Comparison of ENCODE assay signal across 8 mouse cellular contexts in the genomic region with DNA sequence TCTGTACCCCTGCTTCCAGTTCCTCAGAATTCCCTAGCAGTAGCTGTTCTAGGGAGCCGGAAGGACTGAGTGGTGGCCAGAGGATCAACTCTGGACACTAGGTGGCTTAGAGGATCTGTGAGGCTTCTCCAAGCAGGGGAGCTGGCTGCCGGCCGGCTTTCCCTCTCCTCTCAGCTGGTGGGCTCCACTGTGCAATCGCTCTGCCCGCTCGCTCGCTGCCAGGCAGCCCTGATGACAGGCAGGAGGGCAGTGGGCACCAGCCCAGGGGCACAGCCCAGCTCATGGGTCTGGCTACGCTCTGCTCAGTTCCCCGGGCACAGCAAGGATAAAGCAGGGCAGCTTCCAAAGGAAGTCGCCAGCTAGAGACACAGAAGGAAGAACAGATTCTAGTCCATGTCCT. TPM values are rescaled to one million over a fixed set of nuclear protein-coding genes. Genes with fewer than 3 reads are reported as not detected.
DNase-seq lines count a peak whose midpoint lies in the region; ATAC-seq and TF ChIP-seq lines count a peak whose summit lies in the region.

No protein-coding gene starts in this region.

- whole genome bisulfite sequencing in kidney, adult 2 months = 24% methylated on average over 10 of the region's 10 CpGs
- WGBS in lung, embryonic 15.5 days = 14% methylated on average over 10 of the region's 10 CpGs

- H3K4me1 ChIP-seq in kidney, adult 2 months (ENCODE audit: control insufficient read depth, insufficient read depth, low read length) = peaks cover 3% of the 10 kb centered on the region; the same call in 1 of the 2 replicates
- peaks cover 24% of the 10 kb centered on the region for H3K4me1 ChIP-seq in lung, embryonic 15.5 days

- no peak overlapping the region for H3K27ac ChIP-seq in kidney, adult 2 months (ENCODE audit: insufficient read depth, low read depth, low read length)
- H3K27ac ChIP-seq in lung, embryonic 15.5 days = no peak overlapping the region

- no peaks in the 10 kb centered on the region for H3K36me3 ChIP-seq in kidney, adult 2 months (ENCODE audit: control insufficient read depth, insufficient read depth, low read length)
- H3K36me3 ChIP-seq in lung, embryonic 15.5 days = no peaks in the 10 kb centered on the region

- no peak for TF ChIP-seq POLR2A in kidney, adult 2 months (IDR thresholded peaks at IDR 0.05; ENCODE audit: low read depth, low read length)

- H3K4me2 ChIP-seq in lung, embryonic 15.5 days = peak overlapping the region; percentile 35

- ATAC-seq in lung, embryonic 15.5 days (ENCODE audit: borderline replicate concordance, extremely low read depth, low FRiP score, low TSS enrichment) = peak; percentile 56; the same call in 1 of the 2 replicates

- DNase-seq in layer of hippocampus, adult 11-12 months (ENCODE audit: low spot score) = peak; percentile 39
- DNase-seq in layer of hippocampus, adult 18-20 months (ENCODE audit: low spot score in 2 of 2) = no peak
- DNase-seq in cerebellum, postnatal 36 days = peak; percentile 40 to 42
- DNase-seq in heart, adult 9 months (ENCODE audit: low spot score in 2 of 2) = peak; percentile 58 to 71
- DNase-seq in kidney, adult 2 months = peak; percentile 40
- peak; percentile 25 for DNase-seq in skeletal muscle tissue, adult 2 months (ENCODE audit: low read depth, low spot score)
- DNase-seq in spleen, adult 18-20 months = no peak

- no peak overlapping the region for H3K4me3 ChIP-seq in kidney, adult 2 months (ENCODE audit: insufficient read depth, low read depth, low read length)
- no peak overlapping the region for H3K4me3 ChIP-seq in lung, embryonic 15.5 days

- H3K9me3 ChIP-seq in lung, embryonic 15.5 days = no peaks in the 10 kb centered on the region

- H3K27me3 ChIP-seq in kidney, adult 2 months (replicated peaks; ENCODE audit: control insufficient read depth, insufficient read depth, low read length) = no peaks in the 10 kb centered on the region
- peaks cover 48% of the 10 kb centered on the region for H3K27me3 ChIP-seq in lung, embryonic 15.5 days

- no peak overlapping the region; the same call in 1 of the 2 replicates for H3K9ac ChIP-seq in lung, embryonic 15.5 days

- peak; percentile 43; the same call in 1 of the 2 replicates for TF ChIP-seq CTCF in kidney, adult 2 months (conservative IDR thresholded peaks at IDR 0.05; ENCODE audit: insufficient read depth, insufficient read length, low read depth, low read length)

RNA-seq across cellular contexts. Expression of gene Casz1, which starts 7.7 kb away (rescaled TPM):
- total RNA-seq in layer of hippocampus, adult 18-20 months (2021) = under 1 TPM; 0.61 to 0.62 TPM
- 13.5 and 14.7 TPM in 2 replicates for polyA plus RNA-seq in kidney, adult 2 months (2012; rRNA removed)
- polyA plus RNA-seq in lung, embryonic 15.5 days (2015; fragmentation: Nextera tagmentation; extraction: Ambion mirVana) = 5.4 and 6.5 TPM in 2 replicates

Comparison
In these comparisons a context has a peak if more than half of its experiments do, and no peak if none do; other contexts are left out.
1. DNase-seq: peak in layer of hippocampus, adult 11-12 months (single experiment), cerebellum, postnatal 36 days (2 of 2), heart, adult 9 months (2 of 2), kidney, adult 2 months (single experiment) and skeletal muscle tissue, adult 2 months (single experiment); none in layer of hippocampus, adult 18-20 months (0 of 2) and spleen, adult 18-20 months (0 of 2).